Mouse (Mus musculus): ENCODE data around the gene 4931414P19Rik.

DNA sequence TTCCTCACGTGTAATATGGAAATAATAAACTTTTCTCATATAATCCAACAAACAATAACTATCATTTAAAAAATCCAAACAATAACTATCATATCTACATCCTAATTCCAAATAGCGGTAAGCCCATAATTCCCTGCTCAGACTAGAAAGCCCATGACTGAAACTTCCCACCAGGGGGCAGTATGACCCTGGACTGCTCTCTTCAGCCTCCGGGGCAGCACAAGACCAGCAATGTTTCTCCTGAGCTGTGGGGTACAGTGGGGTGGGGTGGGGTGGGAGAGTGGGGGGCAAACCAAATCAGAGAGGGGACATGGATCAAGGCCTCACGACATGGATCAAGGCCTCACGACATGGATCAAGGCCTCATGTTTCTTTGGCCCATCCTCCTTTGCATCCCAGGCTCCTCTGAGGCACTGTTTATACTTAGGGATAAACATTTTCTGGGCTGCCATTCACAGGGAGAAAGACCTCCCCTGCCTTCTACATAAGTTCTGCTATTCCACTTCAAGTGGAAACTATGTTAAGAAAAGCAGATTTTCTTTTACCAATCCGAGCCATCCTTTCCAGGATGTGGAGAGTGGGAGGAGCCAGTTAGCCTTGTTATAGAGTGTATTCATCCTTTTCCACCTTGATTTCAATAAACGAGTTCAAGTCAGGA, 22.0 kb downstream of the 4931414P19Rik start:
- TF ChIP-seq CTCF (IDR thresholded peaks at IDR 0.05; ENCODE audit: control insufficient read depth, insufficient read depth, low read length) (peak; percentile 69), POLR2A (IDR thresholded peaks at IDR 0.05; ENCODE audit: borderline replicate concordance, control insufficient read depth, low read depth, low read length) (no peak)
